Mouse (Mus musculus) heart, embryonic 16.5 days (tissue): Measurements from ENCODE around the gene Mindy1. TPM values are rescaled to one million over a fixed set of nuclear protein-coding genes. Genes with fewer than 3 reads are reported as not detected.

ENCODE experiments used
- ATAC-seq: fragments of 200-750 bp; cut with Nextera tagmentation; replicated peaks from 2 replicates; pipeline ENCODE4 v1.8.0; 2017; ENCODE audit warnings: moderate number of reproducible peaks; ENCODE audit not compliant: insufficient read depth, low FRiP score; ENCODE audit errors: extremely low read depth
- H3K27ac ChIP-seq: fragments of 300-500 bp; sonication (generic); 2 replicates; pipeline ENCODE4 v1.5.1; 2014; ENCODE audit warnings: mild to moderate bottlenecking, low read length, control low read depth, moderate library complexity
- H3K27me3 ChIP-seq: fragments of 300-500 bp; sonication (generic); 2 replicates; pipeline ENCODE4 v1.6.1; 2014; ENCODE audit warnings: low read length, mixed read lengths; ENCODE audit not compliant: control insufficient read depth, insufficient read depth
- H3K36me3 ChIP-seq: fragments of 300-500 bp; sonication (generic); 2 replicates; pipeline ENCODE4 v1.6.1; 2014; ENCODE audit not compliant: control insufficient read depth, insufficient read depth
- H3K4me1 ChIP-seq: fragments of 300-500 bp; sonication (generic); 2 replicates; pipeline ENCODE4 v1.6.1; 2014; ENCODE audit warnings: low read length, mixed read lengths; ENCODE audit not compliant: control insufficient read depth, insufficient read depth
- H3K4me2 ChIP-seq: fragments of 300-500 bp; sonication (generic); 2 replicates; pipeline ENCODE4 v1.6.1; 2014; ENCODE audit warnings: low read depth, mild to moderate bottlenecking, control low read depth, low read length
- H3K4me3 ChIP-seq: fragments of 300-500 bp; sonication (generic); 2 replicates; pipeline ENCODE4 v1.5.1; 2014; ENCODE audit warnings: mild to moderate bottlenecking, control low read depth, low read length
- H3K9ac ChIP-seq: fragments of 300-500 bp; sonication (generic); 2 replicates; pipeline ENCODE4 v1.6.1; 2014; ENCODE audit warnings: low read length, control low read depth
- H3K9me3 ChIP-seq: fragments of 300-500 bp; sonication (generic); replicated peaks from 2 replicates; pipeline ENCODE4 v1.6.1; 2016; ENCODE audit warnings: low read length; ENCODE audit not compliant: control insufficient read depth
- whole genome bisulfite sequencing: fragments of 180-500 bp; shearing (Covaris S2); extraction: QIAGEN DNeasy Blood & Tissue Kit; methylation state at CpG from one replicate; pipeline ENCODE4 v1.1.7; 2014; 5-methylcytosine and 5-hydroxymethylcytosine counted together
- polyA plus RNA-seq: library from polyadenylated mRNA; unstranded; fragments of >200 nt; fragmentation: Nextera tagmentation; extraction: Ambion mirVana; gene quantifications from 2 replicates; pipeline ENCODE4 v1.2.1, GENCODE M21; 2015

Gene Mindy1
- polyA plus RNA-seq, 1 experiment from 2014 or later: 24.7 TPM

- H3K4me2 ChIP-seq: no peak overlapping the region
- no peaks in the 10 kb centered on the region for H3K36me3 ChIP-seq
- H3K9me3 ChIP-seq: no peaks in the 10 kb centered on the region
- H3K4me3 ChIP-seq: no peak overlapping the region
- no peak overlapping the region for H3K9ac ChIP-seq
- WGBS: 61% methylated on average over 6 of the region's 6 CpGs
- H3K27ac ChIP-seq: no peak overlapping the region
- peaks cover 21% of the 10 kb centered on the region for H3K4me1 ChIP-seq
- no peak for ATAC-seq
- H3K27me3 ChIP-seq: no peaks in the 10 kb centered on the region
These were observed 31.5 kb downstream of the Mindy1 start for GRCm38 (mm10) chr3:95312623-95313022.

GRCm38 (mm10) chr3:95313476-95313875 is 32.3 kb downstream of the Mindy1 start:
- H3K27me3 ChIP-seq: no peaks in the 10 kb centered on the region
- no peak overlapping the region for H3K9ac ChIP-seq
- H3K4me2 ChIP-seq: no peak overlapping the region
- H3K4me1 ChIP-seq: peaks cover 28% of the 10 kb centered on the region
- 45% methylated on average over 7 of the region's 7 CpGs for WGBS
- no peak for ATAC-seq
- H3K36me3 ChIP-seq: no peaks in the 10 kb centered on the region
- no peak overlapping the region for H3K27ac ChIP-seq
- no peaks in the 10 kb centered on the region for H3K9me3 ChIP-seq
- no peak overlapping the region for H3K4me3 ChIP-seq

- Histone ChIP-seq H3K4me1 (peaks cover 34% of the 10 kb centered on the region), H3K9me3 (no peaks in the 10 kb centered on the region), H3K9ac (no peak overlapping the region; the same call in 1 of the 2 replicates), H3K27ac (no peak overlapping the region), H3K4me2 (peak overlapping the region; percentile 94), H3K4me3 (peak overlapping the region; percentile 93), H3K27me3 (no peaks in the 10 kb centered on the region), H3K36me3 (no peaks in the 10 kb centered on the region)
- 67% methylated on average over 6 of the region's 6 CpGs for WGBS
- ATAC-seq: no peak
These were observed 32.9 kb downstream of the Mindy1 start for GRCm38 (mm10) chr3:95314075-95314474.

- peaks cover 38% of the 10 kb centered on the region for H3K4me1 ChIP-seq
- peak within 1 kb of the TSS; percentile 93 for H3K4me3 ChIP-seq
- peak within 1 kb of the TSS; percentile 99 for H3K9ac ChIP-seq
- WGBS: 4% methylated on average over 27 of the region's 27 CpGs
- H3K4me2 ChIP-seq: peak within 1 kb of the TSS; percentile 94
- ATAC-seq: no peak
- H3K36me3 ChIP-seq: no peaks in the 10 kb centered on the region
- H3K9me3 ChIP-seq: no peaks in the 10 kb centered on the region
- H3K27me3 ChIP-seq: no peaks in the 10 kb centered on the region
- peak within 1 kb of the TSS; percentile 96 for H3K27ac ChIP-seq
These were observed 33.4 kb downstream of the Mindy1 start, which contains the start of gene Cers2 for GRCm38 (mm10) chr3:95314486-95315093. Gene Cers2, plus strand, starts transcription at chr3:95314791.

GRCm38 (mm10) chr3:95315094-95315843 is 34.1 kb downstream of the Mindy1 start:
- Histone ChIP-seq H3K9me3 (no peaks in the 10 kb centered on the region), H3K4me3 (peak overlapping the region; percentile 93), H3K36me3 (peaks cover 6% of the 10 kb centered on the region), H3K4me2 (peak overlapping the region; percentile 94), H3K27me3 (no peaks in the 10 kb centered on the region), H3K27ac (peak overlapping the region; percentile 96), H3K9ac (peak overlapping the region; percentile 99), H3K4me1 (peaks cover 38% of the 10 kb centered on the region)
- ATAC-seq: peak; percentile 91
- under 1% methylated on average over 70 of the region's 71 CpGs for WGBS

- peak overlapping the region; percentile 94 for H3K4me2 ChIP-seq
- H3K27ac ChIP-seq: peak overlapping the region; percentile 96
- H3K27me3 ChIP-seq: no peaks in the 10 kb centered on the region
- WGBS: 6% methylated on average over 9 of the region's 9 CpGs
- H3K36me3 ChIP-seq: peaks cover 13% of the 10 kb centered on the region
- peak overlapping the region; percentile 93 for H3K4me3 ChIP-seq
- peak overlapping the region; percentile 99 for H3K9ac ChIP-seq
- H3K4me1 ChIP-seq: peaks cover 38% of the 10 kb centered on the region
- no peaks in the 10 kb centered on the region for H3K9me3 ChIP-seq
- ATAC-seq: no peak
These were observed 34.9 kb downstream of the Mindy1 start for GRCm38 (mm10) chr3:95315844-95316550.

- Histone ChIP-seq H3K27me3 (no peaks in the 10 kb centered on the region), H3K9ac (peak overlapping the region; percentile 15), H3K4me2 (peak overlapping the region; percentile 54), H3K4me3 (peak overlapping the region; percentile 3), H3K9me3 (no peaks in the 10 kb centered on the region), H3K4me1 (peaks cover 36% of the 10 kb centered on the region), H3K27ac (peak overlapping the region; percentile 76), H3K36me3 (peaks cover 29% of the 10 kb centered on the region)
- ATAC-seq: no peak
- 16% methylated on average over 12 of the region's 12 CpGs for WGBS
These were observed 36.4 kb downstream of the Mindy1 start for GRCm38 (mm10) chr3:95317414-95318080.

GRCm38 (mm10) chr3:95318548-95318947 is 37.4 kb downstream of the Mindy1 start:
- Histone ChIP-seq H3K4me2 (peak overlapping the region; percentile 30; the same call in 1 of the 2 replicates), H3K9me3 (no peaks in the 10 kb centered on the region), H3K9ac (peak overlapping the region; percentile 49), H3K4me3 (0 out of 2 replicates have a peak overlapping the region, but pooled peaks have one; percentile 10), H3K27me3 (no peaks in the 10 kb centered on the region), H3K27ac (peak overlapping the region; percentile 76), H3K4me1 (peaks cover 35% of the 10 kb centered on the region), H3K36me3 (peaks cover 36% of the 10 kb centered on the region)
- ATAC-seq: no peak
- WGBS: 24% methylated on average over 6 of the region's 6 CpGs
